Mouse (Mus musculus) lung, embryonic 15.5 days (tissue): ENCODE measurements around the gene Pfkfb4. TPM values are rescaled to one million over a fixed set of nuclear protein-coding genes. Genes with fewer than 3 reads are reported as not detected.

Experiments
- ATAC-seq: fragments of 200-750 bp; cut with Nextera tagmentation; 2 replicates; pipeline ENCODE4 v1.8.0; 2017; ENCODE audit warnings: moderate number of reproducible peaks, borderline replicate concordance; ENCODE audit not compliant: low FRiP score, low TSS enrichment; ENCODE audit errors: extremely low read depth
- H3K27ac ChIP-seq: fragments of 300-500 bp; sonication (generic); 2 replicates; pipeline ENCODE4 v1.5.1; 2015; ENCODE audit warnings: moderate library complexity, mild to moderate bottlenecking, inconsistent platforms
- H3K27me3 ChIP-seq: fragments of 300-500 bp; sonication (generic); 2 replicates; pipeline ENCODE4 v1.6.1; 2015; ENCODE audit warnings: inconsistent platforms
- H3K36me3 ChIP-seq: fragments of 300-500 bp; sonication (generic); 2 replicates; pipeline ENCODE4 v1.6.1; 2015; ENCODE audit warnings: inconsistent platforms
- H3K4me1 ChIP-seq: fragments of 300-500 bp; sonication (generic); 2 replicates; pipeline ENCODE4 v1.6.1; 2015; ENCODE audit warnings: inconsistent platforms
- H3K4me2 ChIP-seq: fragments of 300-500 bp; sonication (generic); 2 replicates; pipeline ENCODE4 v1.6.1; 2015; ENCODE audit warnings: inconsistent platforms, mild to moderate bottlenecking, moderate library complexity
- H3K4me3 ChIP-seq: fragments of 300-500 bp; sonication (generic); 2 replicates; pipeline ENCODE4 v1.5.1; 2015; ENCODE audit warnings: mild to moderate bottlenecking, inconsistent platforms
- H3K9ac ChIP-seq: fragments of 300-500 bp; sonication (generic); 2 replicates; pipeline ENCODE4 v1.6.1; 2015; ENCODE audit warnings: inconsistent platforms
- H3K9me3 ChIP-seq: fragments of 300-500 bp; sonication (generic); 2 replicates; pipeline ENCODE4 v1.6.1; 2016; ENCODE audit warnings: inconsistent platforms
- WGBS: fragments of 180-500 bp; shearing (Covaris S2); methylation state at CpG from one replicate; pipeline ENCODE4 v1.1.7; 2015; 5-methylcytosine and 5-hydroxymethylcytosine counted together
- polyA plus RNA-seq: library from polyadenylated mRNA; unstranded; fragments of >200 nt; fragmentation: Nextera tagmentation; extraction: Ambion mirVana; gene quantifications from 2 replicates; pipeline ENCODE4 v1.2.1, GENCODE M21; 2015

Pfkfb4 gene
- polyA plus RNA-seq, 1 experiment from 2014 or later = 11.3 TPM

DNA sequence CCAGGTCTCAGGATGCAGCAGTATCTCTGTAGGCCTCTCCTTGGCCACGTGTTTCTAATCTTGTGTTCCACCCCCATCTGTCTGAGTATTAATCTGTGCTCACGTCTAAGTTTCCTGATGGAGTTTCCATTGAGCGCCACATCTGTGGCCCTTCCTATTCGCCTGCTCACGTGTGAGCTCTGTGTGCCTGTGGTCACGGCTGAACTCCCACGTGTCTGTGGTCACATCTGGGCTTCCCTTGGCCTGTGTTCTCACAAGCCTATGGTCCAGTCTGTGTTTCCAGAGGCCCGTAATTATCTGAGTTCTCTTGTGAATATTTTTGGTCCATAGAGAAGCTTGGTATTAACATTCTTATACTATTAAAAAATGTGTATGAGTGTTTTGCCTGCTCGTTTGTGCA is 15.1 kb upstream of the Pfkfb4 start:
- 77% methylated on average over 9 of the region's 9 CpGs for WGBS
- no peak overlapping the region for H3K4me2 ChIP-seq
- no peak for ATAC-seq
- H3K9me3 ChIP-seq = no peaks in the 10 kb centered on the region
- no peak overlapping the region for H3K4me3 ChIP-seq
- H3K9ac ChIP-seq = no peak overlapping the region
- H3K4me1 ChIP-seq = no peaks in the 10 kb centered on the region
- no peaks in the 10 kb centered on the region for H3K36me3 ChIP-seq
- no peak overlapping the region for H3K27ac ChIP-seq
- no peaks in the 10 kb centered on the region for H3K27me3 ChIP-seq

DNA sequence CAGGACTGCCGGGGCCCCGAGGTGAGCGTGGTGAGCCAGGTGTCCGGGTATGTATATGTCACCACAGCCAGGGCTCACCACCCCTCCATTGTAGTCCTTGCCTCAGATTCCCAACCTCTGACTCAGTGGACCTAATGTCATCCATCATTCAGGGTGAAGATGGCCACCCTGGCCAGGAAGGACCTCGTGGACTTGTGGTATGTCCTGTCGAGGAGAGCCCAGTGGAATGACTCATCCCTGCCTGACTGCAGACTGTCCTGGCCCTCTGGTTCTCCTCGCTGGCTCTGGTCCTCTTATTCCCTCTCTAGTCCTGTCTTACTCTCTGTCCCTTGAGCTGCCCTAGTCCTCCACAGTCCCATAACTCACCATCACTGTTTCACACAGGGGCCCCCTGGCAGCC is 13.6 kb upstream of the Pfkfb4 start:
- no peak overlapping the region for H3K9ac ChIP-seq
- no peak overlapping the region for H3K4me3 ChIP-seq
- H3K9me3 ChIP-seq = no peaks in the 10 kb centered on the region
- WGBS = 65% methylated on average over 7 of the region's 7 CpGs
- no peak overlapping the region for H3K4me2 ChIP-seq
- H3K27me3 ChIP-seq = no peaks in the 10 kb centered on the region
- no peaks in the 10 kb centered on the region for H3K36me3 ChIP-seq
- H3K4me1 ChIP-seq = no peaks in the 10 kb centered on the region
- no peak overlapping the region for H3K27ac ChIP-seq
- no peak for ATAC-seq

DNA sequence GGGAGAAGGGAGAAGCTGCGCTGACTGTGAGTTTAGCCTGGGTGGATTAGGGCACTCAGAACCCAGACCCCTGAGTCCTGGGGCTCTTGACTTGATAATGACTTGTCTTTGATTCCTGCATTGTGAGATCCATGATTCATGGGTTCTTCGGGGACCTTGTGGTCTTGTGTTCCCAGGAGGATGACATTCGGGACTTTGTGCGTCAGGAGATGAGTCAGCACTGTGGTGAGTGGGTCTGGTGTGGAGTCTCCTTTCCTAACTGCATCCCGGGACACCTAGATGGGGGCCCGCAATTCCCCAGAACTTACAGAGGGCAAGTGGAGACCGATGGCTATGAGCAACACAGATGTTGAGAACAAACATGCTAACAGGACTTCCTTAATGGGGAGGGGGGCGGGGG is 9.1 kb upstream of the Pfkfb4 start:
- 71% methylated on average over 8 of the region's 8 CpGs for WGBS
- Histone ChIP-seq H3K27me3 (no peaks in the 10 kb centered on the region), H3K4me2 (no peak overlapping the region), H3K9ac (no peak overlapping the region), H3K9me3 (no peaks in the 10 kb centered on the region), H3K36me3 (no peaks in the 10 kb centered on the region), H3K27ac (no peak overlapping the region), H3K4me1 (no peaks in the 10 kb centered on the region), H3K4me3 (no peak overlapping the region)
- no peak for ATAC-seq

DNA sequence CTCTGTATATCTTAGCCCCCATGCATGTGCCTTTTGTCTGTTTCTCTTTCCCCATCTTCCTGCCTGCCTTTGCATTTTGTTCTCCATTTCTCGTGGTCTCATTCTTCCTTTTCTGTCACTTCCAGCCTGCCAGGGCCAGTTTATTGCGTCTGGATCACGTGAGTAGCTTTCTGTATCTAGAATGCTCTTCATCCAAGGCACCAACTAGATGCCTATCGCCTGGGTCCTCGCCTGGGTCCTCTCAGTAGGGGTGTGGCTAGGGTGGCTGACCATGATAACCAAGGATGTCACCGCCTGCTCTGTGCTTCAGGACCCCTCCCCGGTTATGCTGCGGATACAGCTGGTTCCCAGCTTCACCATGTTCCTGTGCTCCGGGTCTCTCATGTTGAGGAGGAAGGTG is 8.4 kb upstream of the Pfkfb4 start:
- H3K4me3 ChIP-seq = no peak overlapping the region
- WGBS = 69% methylated on average over 9 of the region's 9 CpGs

DNA sequence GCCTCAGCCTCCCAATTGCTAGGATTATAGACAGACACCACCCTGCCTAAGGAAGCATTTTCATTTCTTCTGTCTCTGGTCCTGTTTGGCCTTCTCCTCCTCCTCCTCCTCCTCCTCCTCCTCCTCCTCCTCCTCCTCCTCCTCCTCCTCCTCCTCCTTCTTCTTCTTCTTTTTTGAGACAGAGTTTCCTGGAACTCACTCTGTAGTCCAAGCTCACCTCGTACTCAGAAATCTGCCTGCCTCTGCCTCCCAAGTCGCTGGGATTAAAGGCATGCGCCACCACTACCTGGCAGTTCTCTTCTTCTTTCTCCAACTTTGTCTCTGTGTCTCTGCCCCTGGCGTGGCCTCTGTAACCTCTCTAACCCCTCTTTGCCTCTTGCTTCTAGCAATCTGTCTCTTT is 5.9 kb upstream of the Pfkfb4 start, which contains the start of gene Ucn2:
Gene Ucn2 (plus strand): TSS at position 301 of the 400 bp plus-strand sequence.
- 72% methylated on average over 4 of the region's 4 CpGs for WGBS
- Histone ChIP-seq H3K27me3 (no peaks in the 10 kb centered on the region), H3K36me3 (no peaks in the 10 kb centered on the region), H3K4me1 (peaks cover 26% of the 10 kb centered on the region), H3K9me3 (no peaks in the 10 kb centered on the region), H3K4me2 (no peak within 1 kb of the TSS), H3K4me3 (no peak within 1 kb of the TSS), H3K9ac (no peak within 1 kb of the TSS), H3K27ac (no peak within 1 kb of the TSS)
- ATAC-seq = no peak

More for the DNA sequence above, 8.4 kb upstream of the Pfkfb4 start:
- no peaks in the 10 kb centered on the region for H3K9me3 ChIP-seq
- no peaks in the 10 kb centered on the region for H3K27me3 ChIP-seq
- no peak for ATAC-seq
- no peaks in the 10 kb centered on the region for H3K36me3 ChIP-seq
- no peak overlapping the region for H3K27ac ChIP-seq
- H3K4me1 ChIP-seq = peaks cover 6% of the 10 kb centered on the region; the same call in 1 of the 2 replicates
- H3K4me2 ChIP-seq = no peak overlapping the region
- H3K9ac ChIP-seq = no peak overlapping the region

DNA sequence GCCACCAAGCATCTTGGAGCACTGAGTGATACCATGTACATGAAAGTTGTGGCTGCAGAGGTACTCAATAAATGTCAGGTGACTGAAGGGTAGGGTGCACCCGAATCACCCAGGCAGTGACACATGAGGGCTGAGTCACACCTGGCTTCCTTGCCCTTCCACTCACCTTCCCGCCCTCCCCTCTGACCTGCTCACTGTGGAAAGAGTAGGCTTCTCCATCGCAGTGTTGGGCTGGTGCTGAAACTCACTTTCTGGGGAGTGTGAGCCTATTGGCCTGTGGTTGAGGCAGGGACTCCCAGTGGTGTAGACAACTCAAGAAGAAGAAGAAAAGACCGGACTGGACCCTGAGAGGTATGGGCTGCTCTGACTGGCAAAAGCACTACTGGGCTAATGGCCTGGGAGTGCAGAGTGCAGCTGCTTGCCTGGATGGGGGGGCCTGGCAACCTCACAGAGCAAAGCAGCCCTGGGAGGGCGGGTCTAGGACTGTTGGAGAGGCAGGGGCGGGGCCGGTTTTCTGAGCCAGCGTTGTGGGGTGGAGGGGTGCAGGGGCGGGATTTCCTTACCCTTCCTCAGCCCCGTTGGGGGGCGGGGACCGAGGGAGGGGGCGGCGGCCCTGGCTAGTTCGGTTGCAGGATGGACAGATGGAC is 3.8 kb upstream of the Pfkfb4 start:
- Histone ChIP-seq H3K27ac (no peak overlapping the region), H3K9ac (no peak overlapping the region), H3K9me3 (no peaks in the 10 kb centered on the region), H3K4me3 (peak overlapping the region; percentile 23), H3K36me3 (no peaks in the 10 kb centered on the region), H3K4me2 (peak overlapping the region; percentile 48), H3K27me3 (no peaks in the 10 kb centered on the region), H3K4me1 (peaks cover 37% of the 10 kb centered on the region)
- no peak for ATAC-seq
- WGBS = 17% methylated on average over 15 of the region's 15 CpGs

DNA sequence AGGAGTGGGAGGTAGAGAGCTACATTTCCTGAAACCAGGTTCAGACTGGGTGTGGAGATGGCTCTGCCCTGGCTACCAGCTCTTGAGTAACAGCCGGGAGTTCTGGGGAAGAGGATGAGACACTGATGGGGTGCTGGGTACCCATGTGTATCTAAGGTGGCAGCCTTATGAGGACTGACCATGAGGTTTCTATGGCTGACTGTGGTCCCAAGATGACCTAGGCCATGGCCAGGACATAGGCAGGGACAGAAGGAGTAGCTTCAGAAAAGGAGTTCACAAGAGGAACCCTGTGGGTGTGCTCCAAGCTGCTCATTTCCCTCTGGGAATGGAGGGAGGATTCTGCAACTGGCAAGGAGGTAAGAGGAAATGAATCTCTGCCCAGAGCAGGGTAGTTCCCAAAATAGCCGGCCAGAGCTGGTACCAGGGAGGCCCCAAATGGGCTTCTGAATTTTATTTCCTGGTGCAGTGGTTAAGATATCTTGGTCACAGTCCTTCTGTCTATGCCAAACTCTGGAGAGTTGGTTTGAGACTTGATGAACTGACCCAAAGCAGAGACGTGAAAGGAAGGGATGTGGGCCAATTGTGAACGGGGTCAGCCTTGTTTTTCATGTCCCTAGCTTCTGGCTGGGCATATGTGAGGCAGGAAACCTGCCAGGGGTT is 1.6 kb upstream of the Pfkfb4 start:
- no peak for ATAC-seq
- no peaks in the 10 kb centered on the region for H3K36me3 ChIP-seq
- H3K27me3 ChIP-seq = no peaks in the 10 kb centered on the region
- peak overlapping the region; percentile 35 for H3K27ac ChIP-seq
- peaks cover 37% of the 10 kb centered on the region for H3K4me1 ChIP-seq
- H3K4me2 ChIP-seq = no peak overlapping the region
- 57% methylated on average over 4 of the region's 4 CpGs for WGBS
- no peak overlapping the region for H3K4me3 ChIP-seq
- H3K9me3 ChIP-seq = no peaks in the 10 kb centered on the region
- no peak overlapping the region for H3K9ac ChIP-seq

DNA sequence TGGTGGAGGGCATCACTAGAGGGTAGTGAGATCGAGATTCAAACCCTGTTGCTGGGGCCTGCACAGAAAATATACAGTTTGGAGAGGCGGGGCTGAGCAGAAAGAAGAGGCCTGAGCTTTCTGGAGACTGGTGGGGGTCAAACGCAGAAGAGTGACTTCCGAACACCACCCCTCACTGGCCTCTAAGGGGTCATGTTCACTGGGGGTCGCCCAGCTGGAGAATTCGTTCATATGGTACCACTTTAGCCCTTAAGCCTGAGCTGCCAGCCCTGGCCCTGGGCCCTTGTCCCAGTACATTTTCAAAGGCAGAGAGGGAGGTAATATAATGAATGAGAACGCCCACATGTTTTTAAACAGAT is 1.1 kb upstream of the Pfkfb4 start:
- peaks cover 39% of the 10 kb centered on the region for H3K4me1 ChIP-seq
- peak overlapping the region; percentile 95 for H3K27ac ChIP-seq
- H3K4me2 ChIP-seq = no peak overlapping the region
- no peak overlapping the region for H3K4me3 ChIP-seq
- no peaks in the 10 kb centered on the region for H3K36me3 ChIP-seq
- no peaks in the 10 kb centered on the region for H3K27me3 ChIP-seq
- 66% methylated on average over 7 of the region's 7 CpGs for WGBS
- H3K9me3 ChIP-seq = no peaks in the 10 kb centered on the region
- no peak for ATAC-seq
- H3K9ac ChIP-seq = no peak overlapping the region

DNA sequence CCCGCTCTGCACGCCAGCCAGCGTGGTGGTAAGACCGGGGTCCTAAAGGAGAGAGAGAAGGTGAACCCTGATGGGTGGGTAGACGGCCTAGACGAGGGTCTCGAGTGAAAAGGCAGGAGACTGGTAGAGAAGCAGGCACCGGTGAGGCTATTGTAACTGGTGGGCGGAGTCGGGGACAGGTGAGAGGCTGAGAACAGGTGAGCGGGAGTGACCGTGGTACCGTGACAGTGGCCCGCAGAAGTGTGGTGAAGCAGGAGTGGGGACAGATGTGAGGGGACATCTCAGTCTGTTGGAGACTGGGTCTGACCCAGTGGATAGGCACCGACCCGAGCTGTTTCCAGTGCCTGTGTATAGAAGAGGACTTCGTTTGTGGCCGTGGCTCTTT is 499 bp downstream of the Pfkfb4 start:
- Histone ChIP-seq H3K4me2 (peak overlapping the region; percentile 83), H3K9ac (peak overlapping the region; percentile 53), H3K9me3 (no peaks in the 10 kb centered on the region), H3K4me1 (peaks cover 40% of the 10 kb centered on the region), H3K4me3 (peak overlapping the region; percentile 53), H3K36me3 (no peaks in the 10 kb centered on the region), H3K27me3 (no peaks in the 10 kb centered on the region), H3K27ac (peak overlapping the region; percentile 58)
- ATAC-seq = peak; percentile 2; the same call in 1 of the 2 replicates
- 6% methylated on average over 18 of the region's 18 CpGs for WGBS

DNA sequence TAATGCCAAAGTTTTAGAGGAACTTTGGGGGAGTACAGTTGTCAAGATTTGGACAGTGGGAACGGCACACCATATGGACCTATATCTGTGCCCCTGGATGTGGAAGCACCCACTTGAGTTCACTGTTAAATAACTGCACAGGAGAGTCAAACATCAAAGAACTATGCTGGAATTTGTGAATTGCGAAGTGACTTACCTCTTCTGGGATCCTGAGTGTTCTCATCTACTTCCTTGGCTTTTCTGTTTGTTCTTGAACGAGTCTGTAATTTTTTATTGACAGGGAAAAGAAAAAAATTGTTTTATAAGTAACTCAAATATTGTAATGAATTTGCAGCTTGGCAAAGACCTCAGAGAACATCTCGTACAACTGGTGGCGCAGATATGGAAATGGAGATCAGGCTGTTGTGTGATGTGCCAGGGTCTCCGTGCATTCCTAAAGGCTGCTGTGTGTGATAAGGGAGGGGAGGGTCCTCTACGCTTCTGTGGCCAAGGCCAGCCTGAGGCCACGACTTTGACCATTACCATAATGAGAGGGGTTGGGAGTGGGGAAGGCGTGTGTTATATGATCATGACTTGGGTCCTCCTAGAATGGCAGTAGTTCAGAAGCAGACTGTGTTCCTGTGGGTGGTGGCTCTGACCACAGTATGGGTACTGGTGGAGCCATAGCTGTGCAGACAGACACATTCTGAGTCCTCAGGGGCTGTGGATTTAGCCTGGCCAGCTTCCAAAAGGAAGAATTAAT is 1.2 kb downstream of the Pfkfb4 start:
- H3K36me3 ChIP-seq = no peaks in the 10 kb centered on the region
- H3K9me3 ChIP-seq = no peaks in the 10 kb centered on the region
- no peaks in the 10 kb centered on the region for H3K27me3 ChIP-seq
- no peak overlapping the region for H3K9ac ChIP-seq
- no peak for ATAC-seq
- H3K4me2 ChIP-seq = peak overlapping the region; percentile 83
- H3K4me3 ChIP-seq = peak overlapping the region; percentile 53
- WGBS = 54% methylated on average over 9 of the region's 9 CpGs
- H3K27ac ChIP-seq = peak overlapping the region; percentile 58
- H3K4me1 ChIP-seq = peaks cover 38% of the 10 kb centered on the region

DNA sequence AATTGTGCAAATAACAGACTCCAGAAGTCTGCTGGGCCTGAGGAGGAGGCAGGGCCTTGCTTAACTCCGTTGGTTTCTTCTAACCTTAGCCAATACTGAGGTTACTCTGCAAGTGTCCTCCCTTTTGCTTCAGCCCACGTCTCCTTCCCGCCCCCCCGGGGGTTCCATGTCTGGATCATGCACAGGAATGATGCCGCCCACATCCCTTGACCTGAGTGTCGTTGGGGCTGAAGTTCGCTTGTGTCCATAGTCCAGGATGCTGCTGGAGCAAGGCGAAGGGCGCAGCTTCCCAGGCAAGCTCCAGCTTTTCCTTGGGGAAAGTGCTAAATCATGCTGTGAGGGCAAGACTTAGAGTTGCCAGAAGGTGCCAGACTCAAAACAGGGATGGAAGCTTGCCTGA is 4.8 kb downstream of the Pfkfb4 start:
- WGBS = 59% methylated on average over 9 of the region's 9 CpGs
- H3K27ac ChIP-seq = no peak overlapping the region
- H3K4me3 ChIP-seq = no peak overlapping the region
- no peak overlapping the region for H3K4me2 ChIP-seq
- ATAC-seq = no peak
- H3K4me1 ChIP-seq = peaks cover 10% of the 10 kb centered on the region; the same call in 1 of the 2 replicates
- no peak overlapping the region for H3K9ac ChIP-seq
- H3K27me3 ChIP-seq = no peaks in the 10 kb centered on the region
- H3K36me3 ChIP-seq = no peaks in the 10 kb centered on the region
- H3K9me3 ChIP-seq = no peaks in the 10 kb centered on the region
